Mouse (Mus musculus) macrophage (primary cell): ENCODE measurements around the gene Foxn1. TPM values are rescaled to one million over a fixed set of nuclear protein-coding genes. Genes with fewer than 3 reads are reported as not detected.

Source experiments
- H3K27ac ChIP-seq: fragments of 350-480 bp; formaldehyde crosslinking; 2 replicates; pipeline ENCODE4 v1.9.0; 2021
- H3K36me3 ChIP-seq: fragments of 350-480 bp; formaldehyde crosslinking; 2 replicates; pipeline ENCODE4 v1.9.0; 2021; ENCODE audit errors: inconsistent target
- H3K4me3 ChIP-seq: fragments of 350-480 bp; formaldehyde crosslinking; 2 replicates; pipeline ENCODE4 v1.9.0; 2021; ENCODE audit errors: inconsistent target
- H3K79me2 ChIP-seq: fragments of 350-480 bp; formaldehyde crosslinking; 2 replicates; pipeline ENCODE4 v1.9.0; 2021; ENCODE audit errors: inconsistent target
- WGBS: methylation state at CpG from one replicate; pipeline ENCODE4 v1.1.7; 2026; ENCODE audit warnings: inconsistent platforms; ENCODE audit not compliant: missing documents; 5-methylcytosine and 5-hydroxymethylcytosine counted together
- polyA plus RNA-seq: library from polyadenylated mRNA; stranded (reverse); fragments of 250-400 nt; gene quantifications from 3 replicates; pipeline ENCODE4 v1.2.4, GENCODE M21; 2018; ENCODE audit warnings: inconsistent platforms
- total RNA-seq, 78 experiments: library from RNA; depleted of rRNA; stranded (reverse); fragments of 250-400 nt; gene quantifications; 1 replicate in 9 of 78; 2 replicates in 24 of 78; 3 replicates in 43 of 78; 4 replicates in 2 of 78; pipeline ENCODE4 v1.2.4; 2018; ENCODE audit warnings: inconsistent platforms in 56 of 78

Gene Foxn1
- total RNA-seq (2018; cell fraction: chromatin; rRNA removed) = not detected
- total RNA-seq (2018; cell fraction: cytosol; rRNA removed) = not detected
- total RNA-seq (2018; cell fraction: nucleus; rRNA removed) = not detected
- polyA plus RNA-seq = not detected in 3 replicates

DNA sequence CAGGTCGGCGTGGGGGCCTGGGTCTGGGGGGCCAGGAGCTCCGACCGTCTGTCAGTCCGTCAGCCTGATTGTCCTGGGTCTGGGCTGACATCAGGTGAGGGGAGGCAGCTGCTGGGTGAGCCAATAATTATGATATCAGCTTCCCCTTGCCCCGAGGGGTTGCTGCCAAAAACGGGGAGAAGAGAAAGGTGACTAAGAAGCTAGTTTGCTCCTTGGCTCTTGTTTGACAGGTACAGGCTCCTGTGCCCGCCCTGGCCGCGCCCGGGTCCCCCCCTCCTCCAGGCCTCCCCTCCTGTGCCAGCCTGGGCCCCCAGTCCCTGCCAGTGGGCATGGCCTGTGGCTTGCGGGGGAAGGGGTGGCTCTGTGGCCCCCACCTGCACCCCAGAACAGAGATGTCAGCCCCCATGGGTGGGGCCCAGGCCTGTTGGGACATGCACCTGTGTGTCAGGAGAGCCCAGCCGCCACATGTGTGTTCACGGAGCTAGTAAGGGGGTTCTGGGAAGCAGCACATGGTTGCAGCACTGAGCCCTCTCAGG lies at the start of gene Foxn1:
Gene Foxn1, minus strand, starts transcription at position 51 of the 536 bp plus-strand sequence.
- H3K27ac ChIP-seq = no peak within 1 kb of the TSS
- no peaks in the 10 kb centered on the region for H3K36me3 ChIP-seq
- no peaks in the 10 kb centered on the region for H3K79me2 ChIP-seq
- H3K4me3 ChIP-seq = no peak within 1 kb of the TSS
- WGBS = 87% methylated on average over 13 of the region's 14 CpGs

DNA sequence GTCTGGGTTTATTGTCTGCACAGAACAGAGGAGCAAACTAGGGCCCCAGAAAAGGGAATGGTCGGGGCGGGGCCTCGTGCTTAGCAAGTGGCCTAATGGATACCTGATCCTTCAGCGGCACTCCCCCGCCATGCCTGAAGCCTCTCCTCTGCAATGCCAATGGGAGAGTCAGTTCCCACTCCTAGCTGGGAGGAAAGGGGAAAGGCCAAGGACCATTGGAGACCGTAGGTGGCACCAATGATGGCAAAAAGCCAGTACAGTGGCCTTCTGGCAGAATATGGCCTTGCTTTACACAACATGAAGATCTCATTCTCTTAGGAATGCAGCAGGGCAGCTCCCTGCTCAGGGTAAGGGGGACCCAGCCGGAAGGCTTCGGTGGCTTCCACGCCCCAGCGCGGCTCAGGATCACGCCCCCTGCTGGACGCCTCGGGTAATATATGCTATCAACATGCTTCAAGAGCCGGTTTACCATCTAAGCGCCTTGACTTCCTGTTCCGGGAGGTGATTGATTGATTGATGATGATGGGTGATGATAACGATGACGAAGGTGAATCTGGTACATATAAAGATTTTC lies 49.5 kb upstream of the Foxn1 start:
- Histone ChIP-seq H3K36me3 (no peaks in the 10 kb centered on the region), H3K79me2 (no peaks in the 10 kb centered on the region), H3K27ac (no peak overlapping the region), H3K4me3 (no peak overlapping the region)
- WGBS = 26% methylated on average over 19 of the region's 19 CpGs

- Histone ChIP-seq H3K4me3 (no peak overlapping the region), H3K27ac (no peak overlapping the region), H3K36me3 (no peaks in the 10 kb centered on the region), H3K79me2 (no peaks in the 10 kb centered on the region)
- WGBS = 94% methylated on average over 4 of the region's 4 CpGs
Measured at GRCm38 (mm10) chr11:78434052-78434451, 47.7 kb upstream of the Foxn1 start.

GRCm38 (mm10) chr11:78431176-78431575 lies 44.8 kb upstream of the Foxn1 start:
- Histone ChIP-seq H3K27ac (no peak overlapping the region), H3K79me2 (no peaks in the 10 kb centered on the region), H3K36me3 (no peaks in the 10 kb centered on the region), H3K4me3 (no peak overlapping the region)
- WGBS = 89% methylated on average over 10 of the region's 10 CpGs

- 70% methylated on average over 11 of the region's 11 CpGs for WGBS
- H3K79me2 ChIP-seq = no peaks in the 10 kb centered on the region
- no peaks in the 10 kb centered on the region for H3K36me3 ChIP-seq
- no peak overlapping the region for H3K4me3 ChIP-seq
- H3K27ac ChIP-seq = no peak overlapping the region
Measured at GRCm38 (mm10) chr11:78430195-78430878, 44.0 kb upstream of the Foxn1 start.

DNA sequence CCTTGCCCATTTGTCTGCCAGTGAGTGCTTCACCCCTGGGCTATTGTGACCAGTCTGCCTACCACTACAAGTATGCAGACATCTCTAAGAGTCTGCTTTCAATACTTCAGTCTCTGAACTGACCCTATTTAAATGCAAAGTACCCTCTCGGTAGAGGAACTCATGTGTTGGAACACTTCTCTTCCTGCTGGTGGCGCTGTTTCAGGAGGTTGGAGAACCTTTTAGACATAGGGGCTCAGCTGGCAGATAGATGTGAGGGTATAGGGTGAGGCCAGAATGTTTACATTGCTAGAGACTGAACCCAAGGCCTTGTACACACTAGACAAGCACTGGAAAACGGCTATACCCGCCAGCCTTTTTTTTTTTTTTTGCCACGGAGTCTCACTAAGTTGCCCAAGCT lies 42.0 kb upstream of the Foxn1 start:
- H3K27ac ChIP-seq = no peak overlapping the region
- H3K4me3 ChIP-seq = no peak overlapping the region
- whole genome bisulfite sequencing = 88% methylated on average over 3 of the region's 5 CpGs
- no peaks in the 10 kb centered on the region for H3K36me3 ChIP-seq
- no peaks in the 10 kb centered on the region for H3K79me2 ChIP-seq

GRCm38 (mm10) chr11:78427655-78428054 lies 41.3 kb upstream of the Foxn1 start:
- H3K36me3 ChIP-seq = no peaks in the 10 kb centered on the region
- no peaks in the 10 kb centered on the region for H3K79me2 ChIP-seq
- 94% methylated on average over 6 of the region's 6 CpGs for WGBS

DNA sequence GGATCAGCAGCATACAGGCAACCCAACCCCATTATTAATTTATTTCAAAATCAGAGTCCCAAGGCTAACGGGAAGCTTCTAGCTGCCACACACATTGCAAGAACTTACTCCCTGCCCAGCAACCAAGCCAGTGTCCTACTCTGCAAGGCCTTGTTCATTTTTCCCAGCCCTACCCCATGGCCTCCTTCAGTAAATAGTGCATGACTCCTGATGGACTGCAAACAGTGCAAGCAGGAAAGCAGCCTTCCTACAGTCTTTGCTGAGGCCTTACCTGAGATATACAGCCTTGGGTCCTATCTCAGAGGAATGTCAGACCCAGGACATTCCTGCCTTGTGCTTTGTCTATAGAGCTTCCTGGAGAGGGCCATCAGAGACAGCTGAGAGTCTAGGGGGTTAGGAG lies 39.2 kb upstream of the Foxn1 start:
- 100% methylated on average over 1 of the region's 1 CpGs for WGBS
- H3K4me3 ChIP-seq = no peak overlapping the region
- no peak overlapping the region for H3K27ac ChIP-seq

More at GRCm38 (mm10) chr11:78427655-78428054, 41.3 kb upstream of the Foxn1 start:
- no peak overlapping the region for H3K4me3 ChIP-seq
- H3K27ac ChIP-seq = no peak overlapping the region

GRCm38 (mm10) chr11:78424352-78424751 lies 38.0 kb upstream of the Foxn1 start:
- Histone ChIP-seq H3K79me2 (no peaks in the 10 kb centered on the region), H3K27ac (no peak overlapping the region), H3K4me3 (no peak overlapping the region), H3K36me3 (no peaks in the 10 kb centered on the region)
- 79% methylated on average over 2 of the region's 2 CpGs for WGBS

More for the DNA sequence above, 39.2 kb upstream of the Foxn1 start:
- Histone ChIP-seq H3K79me2 (no peaks in the 10 kb centered on the region), H3K36me3 (no peaks in the 10 kb centered on the region)

GRCm38 (mm10) chr11:78422055-78422819 lies 35.9 kb upstream of the Foxn1 start, which contains the start of gene Slc13a2:
Slc13a2 (minus strand) TSS chr11:78422217.
- no peak within 1 kb of the TSS for H3K27ac ChIP-seq
- WGBS = 59% methylated on average over 13 of the region's 13 CpGs
- no peaks in the 10 kb centered on the region for H3K36me3 ChIP-seq
- no peak within 1 kb of the TSS for H3K4me3 ChIP-seq
- no peaks in the 10 kb centered on the region for H3K79me2 ChIP-seq

DNA sequence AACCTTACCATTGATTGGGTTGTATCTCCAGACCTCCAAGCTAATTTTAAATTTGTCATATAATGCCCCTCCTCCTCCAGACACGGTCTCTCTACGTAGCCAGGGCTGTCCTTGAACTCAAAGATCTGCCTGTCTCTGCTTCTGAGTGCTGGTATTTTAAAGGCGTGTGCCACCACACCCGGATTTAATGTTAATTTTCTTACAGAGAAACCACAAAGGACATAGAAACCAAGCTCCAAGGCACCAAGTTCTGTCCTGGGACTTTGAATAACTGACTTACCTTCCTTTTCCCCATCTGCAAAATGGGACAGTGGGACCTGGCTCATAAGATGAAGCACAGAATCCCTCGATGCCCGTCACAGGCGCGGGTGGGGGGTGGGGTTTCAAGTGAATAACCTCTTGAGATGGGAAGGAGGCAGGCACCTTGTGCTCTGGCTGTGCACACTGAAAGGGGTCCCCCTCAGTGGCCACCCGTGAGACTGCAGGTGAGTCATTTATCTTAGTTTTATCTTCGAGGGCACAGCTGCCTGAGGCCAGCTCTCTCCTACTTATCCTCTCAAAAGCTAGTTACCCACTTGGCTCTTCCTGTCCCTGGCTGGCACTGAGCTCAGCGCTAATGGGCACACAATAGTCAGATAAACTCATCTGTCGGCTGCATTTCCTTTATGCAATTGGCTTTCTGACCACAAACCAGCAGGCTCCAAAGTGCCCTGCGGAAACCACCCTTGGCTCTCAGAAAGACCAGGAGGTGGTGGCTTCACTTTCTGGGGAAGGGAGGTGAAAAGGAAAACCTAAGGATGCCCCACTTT lies 35.0 kb upstream of the Foxn1 start:
- Histone ChIP-seq H3K79me2 (no peaks in the 10 kb centered on the region), H3K36me3 (no peaks in the 10 kb centered on the region), H3K27ac (no peak overlapping the region), H3K4me3 (no peak overlapping the region)
- 34% methylated on average over 13 of the region's 13 CpGs for WGBS

GRCm38 (mm10) chr11:78420263-78420889 lies 34.0 kb upstream of the Foxn1 start:
- H3K79me2 ChIP-seq = no peaks in the 10 kb centered on the region
- H3K36me3 ChIP-seq = no peaks in the 10 kb centered on the region
- no peak overlapping the region for H3K27ac ChIP-seq
- 48% methylated on average over 12 of the region's 12 CpGs for WGBS
- no peak overlapping the region for H3K4me3 ChIP-seq

- Histone ChIP-seq H3K79me2 (no peaks in the 10 kb centered on the region), H3K36me3 (no peaks in the 10 kb centered on the region), H3K4me3 (no peak overlapping the region), H3K27ac (no peak overlapping the region)
- 88% methylated on average over 6 of the region's 6 CpGs for WGBS
Measured at GRCm38 (mm10) chr11:78416854-78417253, 30.5 kb upstream of the Foxn1 start.

GRCm38 (mm10) chr11:78412861-78413260 lies 26.5 kb upstream of the Foxn1 start:
- 88% methylated on average over 6 of the region's 6 CpGs for WGBS
- Histone ChIP-seq H3K27ac (no peak overlapping the region), H3K36me3 (no peaks in the 10 kb centered on the region), H3K4me3 (no peak overlapping the region), H3K79me2 (no peaks in the 10 kb centered on the region)
